Mouse (Mus musculus) left cerebral cortex, adult 2 months (tissue): ENCODE results near the gene Olfr541. TPM values are rescaled to one million over a fixed set of nuclear protein-coding genes. Genes with fewer than 3 reads are reported as not detected.

Experiments
- DNase-seq, 2 experiments: peaks; one replicate each; pipeline ENCODE4 v3.0.0; 2021 to 2022; ENCODE audit warnings: low spot score in 2 of 2, mixed read lengths in 1 of 2; ENCODE audit errors: extremely low spot score in 1 of 2
- H3K27ac ChIP-seq: fragments of 200-600 bp; 2 replicates; pipeline ENCODE4 v1.8.1; 2022
- H3K4me3 ChIP-seq: fragments of 200-600 bp; 2 replicates; pipeline ENCODE4 v1.8.1; 2022
- CTCF ChIP-seq: fragments of 200-600 bp; IDR thresholded peaks from 2 replicates; pipeline ENCODE4 v1.8.1; 2022; ENCODE audit warnings: antibody characterized with exemption, mild to moderate bottlenecking, moderate library complexity
- intact Hi-C: fragments of 180-260 bp; cut with DNase I; formaldehyde crosslinking; loops from one replicate; pipeline ENCODE4 v1.15.1; 2025
- total RNA-seq, 2 experiments: library from RNA; stranded (reverse); gene quantifications; 2 replicates each; pipeline ENCODE4 v1.2.3; 2021

The Olfr541 gene
- total RNA-seq, 2 experiments from 2014 or later = not detected

DNA sequence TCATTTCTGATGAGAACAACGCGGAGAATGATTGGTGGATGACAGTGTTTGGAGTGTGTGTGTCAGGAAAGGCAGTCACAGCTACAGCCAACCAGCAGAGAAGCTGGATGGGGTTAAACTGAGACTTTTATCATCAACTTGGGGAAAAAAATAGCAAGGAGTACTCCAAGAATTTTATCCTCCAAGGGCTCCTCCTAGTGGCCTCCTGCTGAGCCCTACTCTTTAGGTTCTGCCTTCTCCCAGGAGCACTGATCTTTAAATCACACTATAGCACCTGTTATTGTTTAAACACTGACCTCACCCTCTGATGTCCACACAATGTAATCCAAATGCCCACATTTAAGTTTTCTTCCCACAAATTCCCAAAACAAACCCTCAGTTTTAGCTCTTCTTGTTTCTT is 36.1 kb downstream of the Olfr541 start:
- no peak overlapping the region for H3K27ac ChIP-seq
- no peak overlapping the region for H3K4me3 ChIP-seq
- no peak for DNase-seq
- TF ChIP-seq CTCF = peak; percentile 53
- intact Hi-C loops = loop anchor here (5.0 to 10.0 kb wide), 3 partner anchors 548 to 651 kb away; partner anchors contain the start of genes Caly and Sprn

- Histone ChIP-seq H3K27ac (no peak overlapping the region), H3K4me3 (no peak overlapping the region)
- intact Hi-C loops = no loop called here
- DNase-seq = no peak
- no peak for TF ChIP-seq CTCF
Measured at GRCm38 (mm10) chr7:140747402-140747801, 50.3 kb downstream of the Olfr541 start.

- intact Hi-C loops = no loop called here
Measured at GRCm38 (mm10) chr7:140748116-140748826, 51.2 kb downstream of the Olfr541 start.

GRCm38 (mm10) chr7:140748827-140749160 is 51.7 kb downstream of the Olfr541 start:
- intact Hi-C loops = no loop called here
- no peak overlapping the region for H3K27ac ChIP-seq
- no peak for DNase-seq
- H3K4me3 ChIP-seq = no peak overlapping the region
- no peak for TF ChIP-seq CTCF

More at GRCm38 (mm10) chr7:140748116-140748826, 51.2 kb downstream of the Olfr541 start:
- Histone ChIP-seq H3K27ac (no peak overlapping the region), H3K4me3 (no peak overlapping the region)
- no peak for TF ChIP-seq CTCF
- no peak for DNase-seq

DNA sequence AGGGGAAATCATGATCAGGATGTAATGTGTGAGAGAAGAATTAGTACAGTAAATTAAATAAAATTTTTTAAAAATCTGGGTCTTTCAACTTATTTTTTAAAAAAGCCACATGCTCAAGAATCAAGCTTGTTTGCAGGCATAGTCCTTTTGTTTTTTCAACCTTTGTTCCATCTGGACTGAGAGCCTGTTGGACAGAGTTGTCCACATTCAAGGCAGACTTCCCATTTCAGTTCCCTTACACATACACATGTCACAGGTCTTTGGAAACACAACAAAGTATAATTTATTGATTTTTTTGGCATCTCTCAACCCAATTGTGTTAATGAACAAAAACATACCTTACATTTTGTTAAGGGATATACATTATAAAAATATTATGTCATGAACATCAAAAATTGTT is 57.5 kb downstream of the Olfr541 start:
- intact Hi-C loops = no loop called here
- DNase-seq = no peak
- H3K27ac ChIP-seq = no peak overlapping the region
- no peak overlapping the region for H3K4me3 ChIP-seq
- no peak for TF ChIP-seq CTCF

Other genes starting within 250 kb of the Olfr541 start
- gene Olfr533, start 233.9 kb upstream of the Olfr541 start, total RNA-seq = not detected
- gene Olfr535, start 213.1 kb upstream of the Olfr541 start, total RNA-seq = not detected
- not detected for gene Olfr536, start 189.9 kb upstream of the Olfr541 start, total RNA-seq
- gene Olfr538, start 129.4 kb upstream of the Olfr541 start, total RNA-seq = not detected
- under 1 TPM in 1 of 2 experiments, not detected in 1; 0.05 TPM for gene Olfr46, start 96.0 kb upstream of the Olfr541 start, total RNA-seq
- not detected for gene Olfr61, start 68.3 kb upstream of the Olfr541 start, total RNA-seq
- not detected for gene Olfr53, start 50.8 kb upstream of the Olfr541 start, total RNA-seq
- gene Olfr539, start 37.3 kb upstream of the Olfr541 start, total RNA-seq = under 1 TPM; 0.05 to 0.09 TPM
- gene Olfr45, start 15.3 kb upstream of the Olfr541 start, total RNA-seq = not detected
- not detected for gene Cyp2e1, start 66.5 kb downstream of the Olfr541 start, total RNA-seq
- gene Syce1, start 90.6 kb downstream of the Olfr541 start, total RNA-seq = under 1 TPM; 0.32 to 0.47 TPM
- gene Zfp941, start 124.9 kb downstream of the Olfr541 start, total RNA-seq = 10 to 100 TPM; 29.1 to 31.2 TPM
- gene Urah, start 137.8 kb downstream of the Olfr541 start, total RNA-seq = 1 to 10 TPM; 3.9 to 5.9 TPM
- not detected for gene Scgb1c1, start 148.3 kb downstream of the Olfr541 start, total RNA-seq
- not detected for gene Odf3, start 150.5 kb downstream of the Olfr541 start, total RNA-seq
- 1 to 10 TPM; 1.5 to 2.6 TPM for gene Gm45785, start 159.1 kb downstream of the Olfr541 start, total RNA-seq
- 10 to 100 TPM; 62.1 to 74.2 TPM for gene Ric8a, start 159.7 kb downstream of the Olfr541 start, total RNA-seq
- gene Bet1l, start 160.3 kb downstream of the Olfr541 start, total RNA-seq = 10 to 100 TPM; 24.6 to 24.8 TPM
- 100 to 1,000 TPM; 101 to 107 TPM for gene Psmd13, start 184.7 kb downstream of the Olfr541 start, total RNA-seq
- gene Sirt3, start 185.0 kb downstream of the Olfr541 start, total RNA-seq = 10 to 100 TPM; 72.2 to 76.5 TPM
- gene Cox8b, start 203.2 kb downstream of the Olfr541 start, total RNA-seq = 1 to 10 TPM in 1 of 2 experiments, not detected in 1; 2.0 TPM
- gene Nlrp6, start 223.6 kb downstream of the Olfr541 start, total RNA-seq = 1 to 10 TPM in 1 of 2 experiments, under 1 TPM in 1; 0.68 to 1.2 TPM
- 1 to 10 TPM; 4.5 to 4.7 TPM for gene Pgghg, start 244.1 kb downstream of the Olfr541 start, total RNA-seq